Mouse (Mus musculus) lung, adult 2 months (tissue): ENCODE data around the gene Ramp1. TPM values are rescaled to one million over a fixed set of nuclear protein-coding genes. Genes with fewer than 3 reads are reported as not detected.

Experiments
- DNase-seq: peaks from one replicate; pipeline ENCODE4 v3.0.0; 2022
- H3K4me1 ChIP-seq: fragments of 200-500 bp; 2 replicates; pipeline ENCODE4 v1.6.1; 2011; ENCODE audit warnings: low read length; ENCODE audit not compliant: control insufficient read depth, insufficient read depth
- H3K4me3 ChIP-seq: fragments of 200-500 bp; replicated peaks from 2 replicates; pipeline ENCODE3; 2011; ENCODE audit warnings: low read depth, mild to moderate bottlenecking, control low read depth, low read length; ENCODE audit errors: extremely low read depth
- CTCF ChIP-seq: fragments of 200-500 bp; IDR thresholded peaks from 2 replicates; pipeline ENCODE4 v1.5.1; 2011; ENCODE audit warnings: mild to moderate bottlenecking, low read length, control low read depth; ENCODE audit not compliant: insufficient read depth
- POLR2A ChIP-seq: fragments of 200-500 bp; IDR thresholded peaks from 2 replicates; pipeline ENCODE4 v1.6.1; 2011; ENCODE audit warnings: low read depth, mild to moderate bottlenecking, control low read depth, low read length, borderline replicate concordance; ENCODE audit errors: extremely low read depth
- WGBS: fragments of 180-500 bp; shearing (Covaris S2); methylation state at CpG from one replicate; pipeline ENCODE4 v1.1.7; 2018; 5-methylcytosine and 5-hydroxymethylcytosine counted together
- polyA plus RNA-seq: library from polyadenylated mRNA; depleted of rRNA; stranded (reverse); fragments of >200 nt; gene quantifications from 2 replicates; pipeline ENCODE4 v1.2.3, GENCODE M21; 2012

Gene Ramp1
- polyA plus RNA-seq, 1 experiment: 37.7 TPM

DNA sequence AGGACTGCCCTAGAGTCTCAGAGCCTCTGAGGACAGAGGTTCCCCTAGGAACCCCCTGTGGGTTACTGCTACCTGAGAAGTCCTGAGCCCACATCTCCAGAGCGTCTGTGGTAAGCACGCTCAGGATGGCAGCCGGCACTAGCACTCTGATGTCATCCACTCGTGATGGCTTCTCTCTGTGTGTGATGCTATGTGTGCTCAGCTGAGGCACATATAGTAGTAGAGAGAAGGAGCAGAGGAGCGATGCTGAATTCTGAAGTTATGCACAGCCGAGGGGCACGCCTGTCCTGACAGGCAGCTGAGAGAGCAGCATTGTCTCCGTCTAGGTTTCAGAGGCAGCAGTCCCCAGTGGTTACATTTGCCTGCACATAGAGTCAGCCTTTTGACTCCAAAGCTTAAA is 12.6 kb downstream of the Ramp1 start:
- no peak for DNase-seq
- no peak for TF ChIP-seq POLR2A
- no peak for TF ChIP-seq CTCF
- 77% methylated on average over 8 of the region's 8 CpGs for WGBS

DNA sequence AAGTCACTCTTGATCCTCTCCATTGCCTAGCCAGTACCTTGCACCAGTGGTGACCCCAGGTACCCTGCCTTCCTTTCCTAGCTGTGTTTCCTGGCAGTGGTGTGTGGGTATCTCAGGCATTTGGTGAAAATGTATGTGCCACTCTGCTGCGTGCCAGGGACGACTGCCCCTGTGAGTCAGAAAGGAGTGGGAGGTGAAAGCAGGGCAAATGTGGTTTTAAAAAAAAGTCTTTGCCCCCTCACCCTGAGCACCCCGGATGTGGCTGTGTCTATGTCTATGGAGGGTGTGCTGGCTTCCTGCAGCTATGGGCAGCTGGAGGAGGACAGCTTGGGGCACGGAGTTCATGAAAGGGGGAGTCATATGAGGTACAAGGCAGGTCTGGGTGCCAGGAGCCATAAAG is 13.6 kb downstream of the Ramp1 start:
- Histone ChIP-seq H3K4me1 (no peaks in the 10 kb centered on the region), H3K4me3 (no peak overlapping the region)
- TF ChIP-seq CTCF: no peak
- TF ChIP-seq POLR2A: no peak
- no peak for DNase-seq
- WGBS: 62% methylated on average over 4 of the region's 4 CpGs

More for the DNA sequence above, 12.6 kb downstream of the Ramp1 start:
- Histone ChIP-seq H3K4me1 (no peaks in the 10 kb centered on the region), H3K4me3 (no peak overlapping the region)

DNA sequence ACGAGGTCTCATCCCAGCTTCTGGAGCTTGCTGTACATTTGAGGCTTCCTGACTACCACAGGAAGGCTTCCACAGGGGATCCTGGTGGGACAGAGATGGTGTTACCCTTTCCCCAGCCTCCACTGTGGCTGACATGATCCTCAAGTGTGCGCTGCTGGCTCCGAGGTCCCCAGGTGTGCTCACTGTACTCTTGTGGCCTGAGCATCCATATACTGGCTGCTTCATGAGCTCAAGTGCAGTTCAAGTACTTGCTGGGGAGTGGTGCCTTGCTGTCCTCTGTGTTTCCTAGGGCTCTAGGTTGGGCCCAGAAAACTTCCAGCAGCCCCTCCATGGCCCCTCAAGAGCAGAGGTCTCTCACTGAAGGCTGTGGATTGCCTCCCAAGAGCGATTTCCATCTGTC is 14.1 kb downstream of the Ramp1 start:
- Histone ChIP-seq H3K4me1 (no peaks in the 10 kb centered on the region), H3K4me3 (no peak overlapping the region)
- WGBS: 75% methylated on average over 4 of the region's 4 CpGs
- TF ChIP-seq POLR2A (no peak), CTCF (no peak)
- DNase-seq: no peak

DNA sequence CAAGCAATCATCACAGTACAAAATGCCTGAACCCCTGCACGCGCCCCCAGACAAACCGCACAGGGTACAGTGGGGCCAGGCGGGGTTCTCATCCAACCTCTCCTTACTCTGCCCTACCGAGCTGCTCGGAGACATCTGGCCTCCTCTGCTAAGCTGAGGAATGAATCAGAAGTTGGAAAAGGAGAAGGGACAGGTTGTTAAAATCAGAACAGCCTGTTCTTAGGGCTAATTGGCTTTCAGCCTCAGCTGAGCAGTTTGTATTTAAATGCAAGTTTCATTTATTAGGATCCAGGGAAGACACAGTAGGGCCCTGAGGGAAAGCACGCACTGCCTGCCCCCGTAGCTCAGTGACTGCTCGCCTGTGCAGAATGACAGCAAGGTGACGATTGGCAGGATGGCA is 20.2 kb downstream of the Ramp1 start:
- TF ChIP-seq CTCF: no peak
- TF ChIP-seq POLR2A: no peak
- 94% methylated on average over 10 of the region's 10 CpGs for WGBS

DNA sequence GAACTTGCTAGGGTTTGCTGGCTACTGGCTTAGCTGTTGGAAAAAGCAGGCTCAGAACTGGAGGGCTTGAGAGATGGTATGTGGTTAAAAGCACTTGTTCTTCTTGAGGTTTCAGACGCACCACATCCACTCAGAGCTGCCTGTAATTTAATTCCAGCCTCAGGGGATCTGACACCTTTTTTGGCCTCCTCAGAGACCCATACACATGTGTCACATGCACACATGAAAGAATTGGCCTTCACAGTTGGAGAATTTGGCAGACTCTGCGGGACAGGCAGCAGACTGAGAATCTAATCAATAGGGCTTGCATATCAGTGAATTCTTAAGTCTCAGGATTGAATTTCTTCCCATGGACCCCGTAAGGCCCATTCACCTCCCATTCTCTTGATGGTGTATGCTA is 21.5 kb downstream of the Ramp1 start:
- no peak for TF ChIP-seq POLR2A
- no peak for TF ChIP-seq CTCF
- Histone ChIP-seq H3K4me1 (no peaks in the 10 kb centered on the region), H3K4me3 (no peak overlapping the region)
- WGBS: 64% methylated on average over 3 of the region's 3 CpGs
- no peak for DNase-seq

More for the DNA sequence above, 20.2 kb downstream of the Ramp1 start:
- no peaks in the 10 kb centered on the region for H3K4me1 ChIP-seq
- DNase-seq: no peak
- no peak overlapping the region for H3K4me3 ChIP-seq

DNA sequence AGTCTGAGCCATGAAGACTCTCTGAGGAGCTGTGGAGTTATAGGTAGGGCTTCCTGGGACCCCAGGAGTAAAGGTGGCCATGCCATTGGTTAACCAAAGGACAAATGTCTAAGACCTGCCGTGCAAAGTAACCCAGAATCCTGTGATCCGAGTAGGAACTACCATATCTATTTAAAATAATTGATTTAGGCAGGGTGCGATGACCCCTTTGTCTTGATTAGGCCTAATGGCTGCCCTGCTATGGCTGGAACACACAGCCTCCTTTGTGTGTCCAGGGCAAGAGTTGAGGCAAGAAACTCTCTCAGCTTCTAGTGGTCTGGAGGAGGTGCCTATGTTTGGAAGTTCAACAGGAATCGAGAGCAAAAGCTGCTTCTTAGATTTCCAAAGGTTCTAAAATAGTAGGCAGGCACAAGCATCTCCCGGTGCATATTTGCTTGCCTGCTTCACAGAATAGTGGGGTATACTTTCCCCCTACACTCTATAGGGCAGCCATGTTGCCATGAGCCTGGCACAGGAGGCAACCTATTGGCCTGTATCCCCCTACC is 24.7 kb downstream of the Ramp1 start:
- DNase-seq: no peak
- no peak for TF ChIP-seq POLR2A
- TF ChIP-seq CTCF: no peak
- WGBS: 81% methylated on average over 5 of the region's 5 CpGs
- no peak overlapping the region for H3K4me3 ChIP-seq
- H3K4me1 ChIP-seq: 0 out of 2 replicates have a peak, but pooled peaks cover 3% of the 10 kb centered on the region

DNA sequence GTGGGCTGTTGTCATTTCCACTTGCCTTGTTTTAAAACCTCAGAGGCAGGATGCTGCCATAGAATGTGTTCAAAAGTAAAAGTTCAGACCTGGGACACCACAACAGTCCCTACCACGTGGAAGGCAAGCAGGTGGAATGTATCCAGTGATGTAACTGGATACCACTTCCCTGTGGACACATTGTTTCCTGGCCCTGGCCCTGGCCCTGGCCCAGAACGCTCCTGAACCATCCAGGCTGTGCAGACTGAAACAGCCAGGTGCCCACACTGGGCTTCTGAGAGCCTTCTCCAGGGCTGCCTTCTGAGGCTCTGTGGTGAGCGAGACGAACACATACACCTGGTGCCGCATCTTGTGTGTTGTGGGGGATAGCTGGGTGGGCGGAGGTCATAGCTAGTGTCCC is 26.0 kb downstream of the Ramp1 start:
- 0 out of 2 replicates have a peak, but pooled peaks cover 3% of the 10 kb centered on the region for H3K4me1 ChIP-seq
- H3K4me3 ChIP-seq: no peak overlapping the region
- TF ChIP-seq CTCF (no peak), POLR2A (no peak)
- no peak for DNase-seq
- 81% methylated on average over 6 of the region's 6 CpGs for WGBS

DNA sequence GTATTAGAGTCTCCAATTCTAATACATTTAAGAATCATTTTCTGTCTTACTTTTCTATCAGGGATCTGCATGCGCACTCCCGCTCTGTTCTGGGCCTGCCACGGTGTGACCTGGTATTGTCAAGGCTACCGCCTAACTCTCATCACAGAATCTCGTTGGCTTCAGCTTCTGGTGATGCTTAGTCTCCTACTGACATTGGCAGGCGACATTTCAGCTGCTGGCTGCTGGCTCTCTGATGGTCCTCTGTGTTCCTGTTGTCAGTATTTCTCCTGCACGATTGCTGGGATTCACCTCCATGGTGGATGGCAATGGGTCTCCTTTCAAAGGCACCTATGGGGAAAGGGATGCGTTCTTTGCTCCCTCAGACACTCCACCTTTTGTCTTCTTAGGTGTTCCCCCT is 26.7 kb downstream of the Ramp1 start:
- no peak overlapping the region for H3K4me3 ChIP-seq
- DNase-seq: no peak
- 0 out of 2 replicates have a peak, but pooled peaks cover 3% of the 10 kb centered on the region for H3K4me1 ChIP-seq
- TF ChIP-seq POLR2A: no peak
- no peak for TF ChIP-seq CTCF
- 85% methylated on average over 8 of the region's 8 CpGs for WGBS

DNA sequence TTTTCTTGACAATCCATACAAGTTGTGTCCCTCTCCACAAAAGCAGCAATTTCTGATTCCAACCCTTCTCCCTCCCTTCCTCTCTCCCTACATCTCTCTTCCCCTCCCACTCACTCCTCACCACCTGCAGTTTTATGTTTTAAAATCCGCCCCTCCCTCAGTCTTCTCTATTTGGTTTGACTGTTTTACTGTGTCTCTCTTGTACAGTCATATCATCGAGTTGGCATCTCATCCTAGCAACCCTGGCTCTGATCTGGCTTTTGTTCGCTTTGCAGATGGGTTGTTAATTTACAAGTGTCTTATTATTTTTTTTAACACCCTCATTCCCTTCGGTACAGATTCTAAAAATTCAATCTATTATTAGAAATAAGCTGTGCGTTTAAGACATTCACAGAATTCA is 27.3 kb downstream of the Ramp1 start:
- TF ChIP-seq CTCF (no peak), POLR2A (no peak)

DNA sequence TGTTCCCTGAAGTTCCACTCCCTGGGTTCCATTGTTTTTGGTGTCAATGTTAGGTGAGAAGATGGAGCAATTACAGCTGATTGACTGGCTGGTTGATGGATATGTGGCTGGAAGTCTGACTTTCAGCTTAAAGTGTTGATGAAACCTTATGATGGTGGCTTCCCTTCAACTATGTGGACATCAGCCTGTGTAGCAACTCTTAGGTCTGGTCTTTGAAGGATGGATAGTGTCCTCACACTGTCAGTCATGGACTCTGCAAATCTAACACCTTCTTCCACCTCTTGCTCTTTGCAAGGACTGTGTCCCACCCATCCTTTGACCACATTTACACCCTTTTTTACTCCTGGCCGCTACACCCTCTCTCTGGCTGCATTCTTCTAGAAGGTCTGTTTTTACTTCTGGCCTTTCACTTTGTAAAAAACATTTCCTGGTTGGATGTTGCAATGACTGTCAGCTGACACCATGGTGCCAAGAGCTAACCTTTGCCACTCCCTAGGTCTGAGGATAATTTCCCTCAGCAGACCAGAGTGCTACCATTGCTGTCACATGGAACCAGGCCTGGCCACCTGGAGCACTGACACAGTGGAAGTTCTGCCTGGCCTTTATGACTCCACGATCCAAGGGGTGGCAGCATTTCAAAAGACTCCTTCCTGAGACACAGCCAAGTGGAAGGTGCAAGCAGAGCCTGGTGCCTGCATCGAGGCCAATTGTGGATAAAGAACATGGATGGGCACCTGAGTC is 27.9 kb downstream of the Ramp1 start:
- WGBS: 52% methylated on average over 3 of the region's 3 CpGs
- H3K4me1 ChIP-seq: 0 out of 2 replicates have a peak, but pooled peaks cover 3% of the 10 kb centered on the region

More for the DNA sequence above, 27.3 kb downstream of the Ramp1 start:
- Histone ChIP-seq H3K4me1 (0 out of 2 replicates have a peak, but pooled peaks cover 3% of the 10 kb centered on the region), H3K4me3 (no peak overlapping the region)
- 61% methylated on average over 5 of the region's 5 CpGs for WGBS
- no peak for DNase-seq

More for the DNA sequence above, 27.9 kb downstream of the Ramp1 start:
- H3K4me3 ChIP-seq: no peak overlapping the region
- TF ChIP-seq POLR2A (no peak), CTCF (no peak)
- DNase-seq: no peak
